Mouse (Mus musculus) pancreas, adult 10 weeks (tissue): Measurements from ENCODE around the gene Olfr220. TPM values are rescaled to one million over a fixed set of nuclear protein-coding genes. Genes with fewer than 3 reads are reported as not detected.

Experiments
- polyA plus RNA-seq: library from polyadenylated mRNA; stranded (reverse); fragments of 350-450 nt; fragmentation: Illumina TruSeq; extraction: RNeasy Lipid Tissue Mini Kit (QIAGEN cat#74804); gene quantifications from one replicate; pipeline ENCODE4 v1.2.3, GENCODE M21; 2015; ENCODE audit warnings: low read depth, low replicate concordance; ENCODE audit not compliant: insufficient read depth

Olfr220 gene
- not detected for polyA plus RNA-seq

GRCm38 (mm10) chr1:174441782-174442181, at the start of gene Olfr220:
TSS of gene Olfr220 (plus strand) at chr1:174442082.

GRCm38 (mm10) chr1:174423764-174424163, 18.1 kb upstream of the Olfr220 start, which contains the start of gene Olfr414:
TSS of gene Olfr414 (plus strand) at chr1:174424064.

Other genes with a start within 250 kb of the Olfr220 start
- gene Olfr419, start 190.0 kb upstream of the Olfr220 start, polyA plus RNA-seq, result not detected
- not detected for gene Mptx1, start 111.6 kb upstream of the Olfr220 start, polyA plus RNA-seq
- not detected for gene Olfr417, start 77.0 kb upstream of the Olfr220 start, polyA plus RNA-seq
- not detected for gene Olfr248, start 51.0 kb upstream of the Olfr220 start, polyA plus RNA-seq
- not detected for gene Olfr414, start 18.0 kb upstream of the Olfr220 start, polyA plus RNA-seq
- gene Fmn2, start 59.7 kb downstream of the Olfr220 start, polyA plus RNA-seq, result 2.8 TPM